Comparison of ENCODE assay signal across 30 mouse cellular contexts in genomic region chr14:45781850-45782249, GRCm38 (mm10).
"Had no signal": no experiment of that assay in that cellular context is flagged by ENCODE, and none has a peak within 500 bp of the region (broad histone marks: within the 10 kb centered on the region; RNA-seq: fewer than 3 reads in every experiment).

No protein-coding gene starts in this region.

- H3K9ac ChIP-seq: limb, embryonic 12.5 days; limb, embryonic 13.5 days; limb, embryonic 15.5 days; liver, embryonic 12.5 days; liver, embryonic 13.5 days; liver, embryonic 14.5 days; liver, embryonic 15.5 days; liver, postnatal 0 days; lung, embryonic 14.5 days; lung, embryonic 15.5 days; midbrain, embryonic 12.5 days; midbrain, embryonic 13.5 days; midbrain, embryonic 15.5 days; neural tube, embryonic 12.5 days had no signal

- DNase-seq: left cerebral cortex, postnatal 4 days; liver; liver, embryonic 13.5 days; liver, postnatal 0 days; lung, adult 18-20 months; lung, adult 2 months; lung, embryonic 14.5 days; lung, postnatal 10 days; lung, postnatal 14 days; lung, postnatal 36 days; lung, postnatal 4 days; midbrain, embryonic 14.5 days had no signal

- H3K27me3 ChIP-seq: limb, embryonic 12.5 days; limb, embryonic 13.5 days; limb, embryonic 15.5 days; liver, embryonic 12.5 days; liver, embryonic 13.5 days; liver, embryonic 15.5 days; lung, embryonic 15.5 days; megakaryocyte, embryonic 14.5 days; midbrain, embryonic 12.5 days; midbrain, embryonic 13.5 days; midbrain, embryonic 15.5 days; neural tube, embryonic 12.5 days had no signal

- ATAC-seq: liver, embryonic 12.5 days; liver, postnatal 0 days; midbrain, embryonic 13.5 days; midbrain, embryonic 15.5 days; midbrain, embryonic 16.5 days had no signal

- H3K4me1 ChIP-seq: limb, embryonic 10.5 days; limb, embryonic 12.5 days; limb, embryonic 13.5 days; liver, embryonic 12.5 days; liver, embryonic 13.5 days; liver, embryonic 15.5 days; lung, embryonic 15.5 days; megakaryocyte, embryonic 14.5 days; midbrain, embryonic 10.5 days; midbrain, embryonic 12.5 days; midbrain, embryonic 13.5 days; midbrain, embryonic 15.5 days; neural tube, embryonic 12.5 days had no signal

- H3K27ac ChIP-seq: limb, embryonic 10.5 days; limb, embryonic 12.5 days; limb, embryonic 13.5 days; limb, embryonic 15.5 days; liver, embryonic 12.5 days; liver, embryonic 13.5 days; liver, embryonic 14.5 days; liver, embryonic 15.5 days; lung, embryonic 15.5 days; macrophage; midbrain, embryonic 10.5 days; midbrain, embryonic 12.5 days; midbrain, embryonic 13.5 days; midbrain, embryonic 15.5 days; neural tube, embryonic 12.5 days had no signal

- H3K4me3 ChIP-seq: limb, embryonic 10.5 days; limb, embryonic 12.5 days; limb, embryonic 13.5 days; limb, embryonic 15.5 days; liver, embryonic 12.5 days; liver, embryonic 13.5 days; liver, embryonic 15.5 days; lung, embryonic 15.5 days; megakaryocyte, embryonic 14.5 days; midbrain, embryonic 10.5 days; midbrain, embryonic 12.5 days; midbrain, embryonic 13.5 days; midbrain, embryonic 15.5 days; neural tube, embryonic 12.5 days had no signal

- H3K36me3 ChIP-seq: limb, embryonic 10.5 days; limb, embryonic 12.5 days; limb, embryonic 13.5 days; limb, embryonic 15.5 days; liver, embryonic 12.5 days; liver, embryonic 13.5 days; liver, embryonic 15.5 days; lung, embryonic 15.5 days; midbrain, embryonic 10.5 days; midbrain, embryonic 12.5 days; midbrain, embryonic 13.5 days; midbrain, embryonic 15.5 days; neural tube, embryonic 12.5 days had no signal

- H3K9me3 ChIP-seq: limb, embryonic 10.5 days; limb, embryonic 13.5 days; limb, embryonic 15.5 days; liver, embryonic 13.5 days; liver, embryonic 15.5 days; lung, embryonic 15.5 days; midbrain, embryonic 10.5 days; midbrain, embryonic 12.5 days; midbrain, embryonic 13.5 days; midbrain, embryonic 15.5 days; neural tube, embryonic 12.5 days had no signal

- H3K4me2 ChIP-seq: limb, embryonic 12.5 days; limb, embryonic 13.5 days; limb, embryonic 15.5 days; liver, embryonic 11.5 days; liver, embryonic 12.5 days; liver, embryonic 13.5 days; liver, embryonic 15.5 days; lung, embryonic 14.5 days; lung, embryonic 15.5 days; midbrain, embryonic 11.5 days; midbrain, embryonic 12.5 days; midbrain, embryonic 13.5 days; midbrain, embryonic 15.5 days; neural tube, embryonic 12.5 days had no signal
